ENCODE assay signal across 22 mouse cellular contexts in the genomic region with DNA sequence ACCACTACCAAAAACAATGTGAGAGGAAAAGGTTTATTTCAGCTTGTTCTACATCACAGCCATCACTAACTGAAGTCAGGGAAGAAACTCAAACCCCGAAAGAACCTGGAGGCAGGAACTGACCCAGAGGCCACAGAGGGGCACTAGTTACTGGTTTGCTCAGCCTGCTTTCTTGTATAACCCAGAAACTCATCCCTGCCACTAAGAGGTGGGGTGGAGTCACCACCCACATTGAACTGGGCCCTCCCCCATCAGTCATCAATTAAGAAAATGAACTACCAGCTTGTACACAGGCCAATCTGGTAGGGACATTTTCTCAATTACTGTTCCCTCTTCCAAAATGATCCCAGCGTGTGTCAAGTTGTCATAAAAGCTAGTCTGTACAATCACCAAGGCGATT.
"Had no signal": no experiment of that assay in that cellular context is flagged by ENCODE, and none has a peak within 500 bp of the region (broad histone marks: within the 10 kb centered on the region; RNA-seq: fewer than 3 reads in every experiment).

No protein-coding gene starts in this region.

- H3K4me2 ChIP-seq: heart, embryonic 12.5 days; hindbrain, embryonic 12.5 days; hindbrain, embryonic 14.5 days; intestine, embryonic 15.5 days; limb, embryonic 13.5 days; liver, embryonic 11.5 days; liver, embryonic 13.5 days had no signal

- H3K9me3 ChIP-seq: heart, embryonic 12.5 days; hindbrain, embryonic 10.5 days; hindbrain, embryonic 12.5 days; intestine, embryonic 15.5 days; limb, embryonic 13.5 days; liver, embryonic 13.5 days had no signal

- H3K27me3 ChIP-seq: hindbrain, embryonic 12.5 days; intestine, embryonic 15.5 days; liver, embryonic 13.5 days had no signal

- DNase-seq: gastrocnemius, adult 2 months; gastrocnemius, postnatal 10 days; gastrocnemius, postnatal 25 days; heart, adult 2 months; heart, postnatal 10 days; heart, postnatal 4 days; kidney, adult 18-20 months; kidney, postnatal 4 days; liver; liver, embryonic 13.5 days had no signal

- H3K36me3 ChIP-seq: heart, embryonic 12.5 days; hindbrain, embryonic 10.5 days; hindbrain, embryonic 12.5 days; intestine, embryonic 15.5 days; limb, embryonic 13.5 days; liver, embryonic 13.5 days had no signal

- H3K4me1 ChIP-seq: limb, embryonic 13.5 days had no signal

- H3K9ac ChIP-seq: heart, embryonic 12.5 days; hindbrain, embryonic 12.5 days; hindbrain, embryonic 14.5 days; intestine, embryonic 15.5 days; limb, embryonic 13.5 days; liver, embryonic 13.5 days had no signal

- H3K27ac ChIP-seq: gastrocnemius, adult 2 months; heart, adult 2 months; hindbrain, embryonic 10.5 days; hindbrain, embryonic 12.5 days; hindbrain, embryonic 14.5 days; intestine, embryonic 15.5 days; layer of hippocampus, adult 2 months; left cerebral cortex, adult 2 months; limb, embryonic 13.5 days; liver, embryonic 13.5 days had no signal

- H3K4me3 ChIP-seq: gastrocnemius, adult 2 months; heart, adult 2 months; heart, embryonic 12.5 days; hindbrain, embryonic 10.5 days; hindbrain, embryonic 12.5 days; intestine, embryonic 15.5 days; layer of hippocampus, adult 2 months; left cerebral cortex, adult 2 months; limb, embryonic 13.5 days; liver, embryonic 13.5 days had no signal

- ATAC-seq: hindbrain, embryonic 16.5 days; inflammation-experienced regulatory T-cells, adult 6 months; intestine, embryonic 15.5 days; intestine, postnatal 0 days had no signal
